Mouse (Mus musculus): ENCODE data around the gene Ambra1. TPM values are rescaled to one million over a fixed set of nuclear protein-coding genes. Genes with fewer than 3 reads are reported as not detected.
A peak's percentile ranks its signal among the peaks of the same experiment; 100 is the strongest.

Gene Ambra1
- polyA plus RNA-seq, 1 experiment from 2014 or later, result 10.4 TPM

GRCm38 (mm10) chr2:91957096-91957495 lies 227.2 kb downstream of the Ambra1 start:
- ATAC-seq (ENCODE audit: extremely low read depth, insufficient number of reproducible peaks, low FRiP score, low TSS enrichment), result peak; percentile 63; the same call in 1 of the 2 replicates
- Histone ChIP-seq H3K27me3 (replicated peaks) (no peaks in the 10 kb centered on the region), H3K4me1 (peaks cover 94% of the 10 kb centered on the region), H3K4me3 (peak overlapping the region; percentile 30), H3K4me2 (peak overlapping the region; percentile 60), H3K36me3 (peaks cover 8% of the 10 kb centered on the region; the same call in 1 of the 2 replicates), H3K9ac (peak overlapping the region; percentile 67), H3K9me3 (no peaks in the 10 kb centered on the region), H3K27ac (replicated peaks) (peak overlapping the region; percentile 92)
- 10% methylated on average over 4 of the region's 4 CpGs for WGBS

GRCm38 (mm10) chr2:91958049-91958448 lies 228.1 kb downstream of the Ambra1 start:
- ATAC-seq (ENCODE audit: extremely low read depth, insufficient number of reproducible peaks, low FRiP score, low TSS enrichment), result no peak
- Histone ChIP-seq H3K4me1 (peaks cover 98% of the 10 kb centered on the region), H3K4me3 (no peak overlapping the region), H3K36me3 (peaks cover 8% of the 10 kb centered on the region; the same call in 1 of the 2 replicates), H3K27ac (replicated peaks) (peak overlapping the region; percentile 92), H3K9ac (0 out of 2 replicates have a peak overlapping the region, but pooled peaks have one; percentile 15), H3K9me3 (no peaks in the 10 kb centered on the region), H3K27me3 (replicated peaks) (no peaks in the 10 kb centered on the region), H3K4me2 (0 out of 2 replicates have a peak overlapping the region, but pooled peaks have one; percentile 60)
- WGBS, result 70% methylated on average over 8 of the region's 8 CpGs

GRCm38 (mm10) chr2:91958701-91959457 lies 228.9 kb downstream of the Ambra1 start:
- H3K9ac ChIP-seq, result peak overlapping the region; percentile 70

GRCm38 (mm10) chr2:91959544-91960410 lies 229.8 kb downstream of the Ambra1 start:
- Histone ChIP-seq H3K27ac (replicated peaks) (peak overlapping the region; percentile 32; the same call in 1 of the 2 replicates), H3K9ac (peak overlapping the region; percentile 70)

More at GRCm38 (mm10) chr2:91958701-91959457, 228.9 kb downstream of the Ambra1 start:
- Histone ChIP-seq H3K9me3 (no peaks in the 10 kb centered on the region), H3K27me3 (replicated peaks) (no peaks in the 10 kb centered on the region), H3K4me1 (peaks cover 91% of the 10 kb centered on the region), H3K4me2 (no peak overlapping the region), H3K27ac (replicated peaks) (peak overlapping the region; percentile 32), H3K36me3 (peaks cover 8% of the 10 kb centered on the region; the same call in 1 of the 2 replicates), H3K4me3 (no peak overlapping the region)
- ATAC-seq (ENCODE audit: extremely low read depth, insufficient number of reproducible peaks, low FRiP score, low TSS enrichment), result no peak
- 44% methylated on average over 10 of the region's 10 CpGs for WGBS

GRCm38 (mm10) chr2:91960459-91960858 lies 230.5 kb downstream of the Ambra1 start:
- Histone ChIP-seq H3K4me1 (peaks cover 91% of the 10 kb centered on the region), H3K27me3 (replicated peaks) (no peaks in the 10 kb centered on the region), H3K4me2 (no peak overlapping the region), H3K27ac (replicated peaks) (no peak overlapping the region), H3K9me3 (no peaks in the 10 kb centered on the region), H3K4me3 (no peak overlapping the region), H3K36me3 (peaks cover 8% of the 10 kb centered on the region; the same call in 1 of the 2 replicates), H3K9ac (peak overlapping the region; percentile 70; the same call in 1 of the 2 replicates)
- 85% methylated on average over 5 of the region's 5 CpGs for WGBS
- ATAC-seq (ENCODE audit: extremely low read depth, insufficient number of reproducible peaks, low FRiP score, low TSS enrichment), result no peak

More at GRCm38 (mm10) chr2:91959544-91960410, 229.8 kb downstream of the Ambra1 start:
- peaks cover 91% of the 10 kb centered on the region for H3K4me1 ChIP-seq
- ATAC-seq (ENCODE audit: extremely low read depth, insufficient number of reproducible peaks, low FRiP score, low TSS enrichment), result no peak
- H3K9me3 ChIP-seq, result no peaks in the 10 kb centered on the region
- 74% methylated on average over 11 of the region's 11 CpGs for WGBS
- H3K4me2 ChIP-seq, result no peak overlapping the region
- H3K36me3 ChIP-seq, result peaks cover 8% of the 10 kb centered on the region; the same call in 1 of the 2 replicates
- no peak overlapping the region for H3K4me3 ChIP-seq
- H3K27me3 ChIP-seq (replicated peaks), result no peaks in the 10 kb centered on the region

GRCm38 (mm10) chr2:91961901-91962761 lies 232.2 kb downstream of the Ambra1 start:
- Histone ChIP-seq H3K4me2 (peak overlapping the region; percentile 99), H3K4me3 (peak overlapping the region; percentile 95), H3K9ac (peak overlapping the region; percentile 98), H3K9me3 (no peaks in the 10 kb centered on the region), H3K27ac (replicated peaks) (peak overlapping the region; percentile 84; the same call in 1 of the 2 replicates), H3K4me1 (peaks cover 80% of the 10 kb centered on the region), H3K27me3 (replicated peaks) (no peaks in the 10 kb centered on the region), H3K36me3 (peaks cover 8% of the 10 kb centered on the region; the same call in 1 of the 2 replicates)
- ATAC-seq (ENCODE audit: extremely low read depth, insufficient number of reproducible peaks, low FRiP score, low TSS enrichment), result no peak
- 46% methylated on average over 4 of the region's 4 CpGs for whole genome bisulfite sequencing

- no peaks in the 10 kb centered on the region for H3K27me3 ChIP-seq (replicated peaks)
- H3K27ac ChIP-seq (replicated peaks), result peak overlapping the region; percentile 84
- no peaks in the 10 kb centered on the region for H3K9me3 ChIP-seq
- peak overlapping the region; percentile 98 for H3K9ac ChIP-seq
- under 1% methylated on average over 39 of the region's 39 CpGs for WGBS
- peaks cover 8% of the 10 kb centered on the region; the same call in 1 of the 2 replicates for H3K36me3 ChIP-seq
- H3K4me1 ChIP-seq, result peaks cover 74% of the 10 kb centered on the region
- peak overlapping the region; percentile 99 for H3K4me2 ChIP-seq
- ATAC-seq (ENCODE audit: extremely low read depth, insufficient number of reproducible peaks, low FRiP score, low TSS enrichment), result peak; percentile 8; the same call in 1 of the 2 replicates
- peak overlapping the region; percentile 95 for H3K4me3 ChIP-seq
These were observed 233.0 kb downstream of the Ambra1 start for GRCm38 (mm10) chr2:91962864-91963401.

- peaks cover 74% of the 10 kb centered on the region for H3K4me1 ChIP-seq
- H3K9ac ChIP-seq, result peak overlapping the region; percentile 98
- under 1% methylated on average over 44 of the region's 57 CpGs for WGBS
- no peaks in the 10 kb centered on the region for H3K27me3 ChIP-seq (replicated peaks)
- H3K36me3 ChIP-seq, result peaks cover 7% of the 10 kb centered on the region; the same call in 1 of the 2 replicates
- H3K4me2 ChIP-seq, result peak overlapping the region; percentile 99
- H3K9me3 ChIP-seq, result no peaks in the 10 kb centered on the region
- H3K27ac ChIP-seq (replicated peaks), result peak overlapping the region; percentile 84
- H3K4me3 ChIP-seq, result peak overlapping the region; percentile 95
- peak; percentile 81 for ATAC-seq (ENCODE audit: extremely low read depth, insufficient number of reproducible peaks, low FRiP score, low TSS enrichment)
These were observed 233.6 kb downstream of the Ambra1 start for GRCm38 (mm10) chr2:91963443-91963932.

GRCm38 (mm10) chr2:91964610-91965204 lies 234.8 kb downstream of the Ambra1 start:
- WGBS, result 48% methylated on average over 3 of the region's 3 CpGs

More at GRCm38 (mm10) chr2:91964610-91965204, 234.8 kb downstream of the Ambra1 start:
- Histone ChIP-seq H3K36me3 (peaks cover 4% of the 10 kb centered on the region; the same call in 1 of the 2 replicates), H3K4me3 (peak overlapping the region; percentile 95), H3K27ac (replicated peaks) (peak overlapping the region; percentile 84), H3K9ac (peak overlapping the region; percentile 80), H3K4me1 (peaks cover 62% of the 10 kb centered on the region), H3K9me3 (no peaks in the 10 kb centered on the region), H3K4me2 (peak overlapping the region; percentile 99), H3K27me3 (replicated peaks) (no peaks in the 10 kb centered on the region)
- ATAC-seq (ENCODE audit: extremely low read depth, insufficient number of reproducible peaks, low FRiP score, low TSS enrichment), result no peak

All from heart, embryonic 13.5 days (tissue).